ENCODE assay signal across 30 mouse cellular contexts in the genomic region with DNA sequence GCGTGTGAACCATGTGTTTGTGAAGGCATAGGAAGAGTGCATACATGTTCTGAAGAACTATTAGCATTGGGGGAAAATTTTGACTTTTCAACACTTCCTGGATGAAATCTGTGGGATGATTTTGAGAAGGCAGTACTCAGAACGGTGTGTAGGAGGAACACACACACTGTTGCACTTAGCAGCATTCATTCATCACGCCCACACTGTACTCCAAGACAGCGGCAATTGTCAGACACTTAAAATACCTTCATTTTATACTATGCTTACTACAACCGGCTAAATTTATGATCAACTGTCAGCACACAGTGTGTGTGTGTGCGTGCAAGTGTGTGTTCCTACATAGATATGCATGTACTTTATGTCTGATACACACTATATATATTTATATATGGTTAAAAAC.
DNase-seq lines count a peak whose midpoint lies in the region; ATAC-seq and TF ChIP-seq lines count a peak whose summit lies in the region.
"Had no signal": no experiment of that assay in that cellular context is flagged by ENCODE, and none has a peak within 500 bp of the region (broad histone marks: within the 10 kb centered on the region; RNA-seq: fewer than 3 reads in every experiment).

No protein-coding gene starts in this region.

- intact Hi-C loops in left cerebral cortex, postnatal 4 days (cut with DNase I) = no loop called here
- intact Hi-C loops in left cerebral cortex, adult 2 months (cut with DNase I) = loop anchor here (5.0 kb wide), 1 partner anchor 70 kb away; no protein-coding TSS in a partner anchor
- intact Hi-C loops in gastrocnemius, adult 2 months (cut with DNase I) = no loop called here

- no peaks in the 10 kb centered on the region for H3K4me1 ChIP-seq in hindbrain, postnatal 0 days (ENCODE audit: insufficient read depth, low read length)
- H3K4me1 ChIP-seq: forebrain, embryonic 12.5 days; heart, embryonic 13.5 days; limb, embryonic 13.5 days; neural tube, embryonic 12.5 days had no signal

- no peaks in the 10 kb centered on the region for H3K27me3 ChIP-seq in hindbrain, postnatal 0 days (ENCODE audit: insufficient read depth, low read length)
- H3K27me3 ChIP-seq: forebrain, embryonic 12.5 days; heart, embryonic 13.5 days; limb, embryonic 13.5 days; neural tube, embryonic 12.5 days had no signal

- H3K27ac ChIP-seq in left cerebral cortex, adult 2 months = no peak overlapping the region
- H3K27ac ChIP-seq in hindbrain, postnatal 0 days = no peak overlapping the region
- H3K27ac ChIP-seq in gastrocnemius, adult 2 months = no peak overlapping the region
- H3K27ac ChIP-seq: forebrain, embryonic 12.5 days; heart, embryonic 13.5 days; hindbrain, embryonic 14.5 days; limb, embryonic 13.5 days; neural tube, embryonic 12.5 days had no signal

- no peaks in the 10 kb centered on the region for H3K9me3 ChIP-seq in hindbrain, postnatal 0 days (ENCODE audit: low read length)
- H3K9me3 ChIP-seq: forebrain, embryonic 12.5 days; heart, embryonic 13.5 days; limb, embryonic 13.5 days; neural tube, embryonic 12.5 days had no signal

- H3K9ac ChIP-seq in hindbrain, postnatal 0 days (replicated peaks; ENCODE audit: low read length) = no peak overlapping the region
- H3K9ac ChIP-seq: forebrain, embryonic 12.5 days; heart, embryonic 13.5 days; hindbrain, embryonic 14.5 days; limb, embryonic 13.5 days; neural tube, embryonic 12.5 days had no signal

- H3K4me3 ChIP-seq in left cerebral cortex, adult 2 months = no peak overlapping the region
- no peak overlapping the region for H3K4me3 ChIP-seq in hindbrain, postnatal 0 days (ENCODE audit: low read length)
- no peak overlapping the region for H3K4me3 ChIP-seq in gastrocnemius, adult 2 months
- H3K4me3 ChIP-seq: erythroblast, embryonic 14.5 days; forebrain, embryonic 12.5 days; heart, embryonic 13.5 days; limb, embryonic 13.5 days; myocyte; neural tube, embryonic 12.5 days had no signal

- TF ChIP-seq CTCF in left cerebral cortex, adult 2 months (IDR thresholded peaks at IDR 0.05) = no peak; the same call in 1 of the 2 replicates
- no peak for TF ChIP-seq CTCF in hindbrain, postnatal 0 days (IDR thresholded peaks at IDR 0.05; ENCODE audit: low read depth)
- TF ChIP-seq CTCF in gastrocnemius, adult 2 months (IDR thresholded peaks at IDR 0.05) = no peak

- 90% methylated on average over 6 of the region's 6 CpGs for WGBS in hindbrain, postnatal 0 days

- ATAC-seq in hindbrain, postnatal 0 days = no peak
- ATAC-seq: CD4-positive, CD25-positive, alpha-beta regulatory T cell, adult 4 months; inflammation-experienced regulatory T-cells, adult 6 months; midbrain, embryonic 16.5 days had no signal

- DNase-seq in left cerebral cortex, adult 11 months (ENCODE audit: low spot score) = peak; percentile 70
- DNase-seq in left cerebral cortex, postnatal 4 days = no peak
- peak; percentile 58 to 77 for DNase-seq in frontal cortex, adult 2 months (ENCODE audit: extremely low spot score in 1 of 2, low spot score in 1 of 2)
- peak; percentile 17 to 23 for DNase-seq in left cerebral cortex, adult 2 months (ENCODE audit: extremely low spot score in 1 of 2, low spot score in 2 of 2)
- peak; percentile 48 to 67 for DNase-seq in right cerebral cortex, postnatal 10 days (ENCODE audit: low spot score in 2 of 2)
- DNase-seq in hindbrain, postnatal 0 days (ENCODE audit: low spot score) = no peak
- no peak for DNase-seq in gastrocnemius, adult 2 months
- no peak for DNase-seq in spleen, adult 12 weeks (ENCODE audit: low spot score)
- DNase-seq: adrenal gland, postnatal 14 days; cerebellum, adult 18-20 months; cerebellum, postnatal 14 days; gastrocnemius, postnatal 14 days; heart, adult 18-20 months; heart, postnatal 10 days; kidney, adult 18-20 months; kidney, postnatal 36 days; layer of hippocampus, postnatal 36 days; lung, postnatal 36 days had no signal

- 0 out of 2 replicates have a peak, but pooled peaks cover 6% of the 10 kb centered on the region for H3K36me3 ChIP-seq in hindbrain, postnatal 0 days (ENCODE audit: insufficient read depth, low read length)
- H3K36me3 ChIP-seq: forebrain, embryonic 12.5 days; heart, embryonic 13.5 days; limb, embryonic 13.5 days; neural tube, embryonic 12.5 days had no signal

- H3K4me2 ChIP-seq in hindbrain, postnatal 0 days (ENCODE audit: low read depth, low read length) = no peak overlapping the region
- H3K4me2 ChIP-seq: forebrain, embryonic 12.5 days; heart, embryonic 13.5 days; hindbrain, embryonic 14.5 days; limb, embryonic 13.5 days; liver, embryonic 11.5 days; midbrain, embryonic 11.5 days; neural tube, embryonic 12.5 days had no signal

Comparison
In these comparisons a context has a peak if more than half of its experiments do, and no peak if none do; other contexts are left out.
1. DNase-seq: peak in left cerebral cortex, adult 11 months (single experiment), frontal cortex, adult 2 months (2 of 2), left cerebral cortex, adult 2 months (2 of 2) and right cerebral cortex, postnatal 10 days (2 of 2); none in left cerebral cortex, postnatal 4 days (single experiment), hindbrain, postnatal 0 days (single experiment), gastrocnemius, adult 2 months (single experiment) and spleen, adult 12 weeks (single experiment).